Mouse (Mus musculus): ENCODE data around the gene Pdcd11. TPM values are rescaled to one million over a fixed set of nuclear protein-coding genes. Genes with fewer than 3 reads are reported as not detected.

The Pdcd11 gene
- 5.1 and 5.7 TPM in 2 replicates for polyA plus RNA-seq (2015; fragmentation: Nextera tagmentation; extraction: Ambion mirVana)

DNA sequence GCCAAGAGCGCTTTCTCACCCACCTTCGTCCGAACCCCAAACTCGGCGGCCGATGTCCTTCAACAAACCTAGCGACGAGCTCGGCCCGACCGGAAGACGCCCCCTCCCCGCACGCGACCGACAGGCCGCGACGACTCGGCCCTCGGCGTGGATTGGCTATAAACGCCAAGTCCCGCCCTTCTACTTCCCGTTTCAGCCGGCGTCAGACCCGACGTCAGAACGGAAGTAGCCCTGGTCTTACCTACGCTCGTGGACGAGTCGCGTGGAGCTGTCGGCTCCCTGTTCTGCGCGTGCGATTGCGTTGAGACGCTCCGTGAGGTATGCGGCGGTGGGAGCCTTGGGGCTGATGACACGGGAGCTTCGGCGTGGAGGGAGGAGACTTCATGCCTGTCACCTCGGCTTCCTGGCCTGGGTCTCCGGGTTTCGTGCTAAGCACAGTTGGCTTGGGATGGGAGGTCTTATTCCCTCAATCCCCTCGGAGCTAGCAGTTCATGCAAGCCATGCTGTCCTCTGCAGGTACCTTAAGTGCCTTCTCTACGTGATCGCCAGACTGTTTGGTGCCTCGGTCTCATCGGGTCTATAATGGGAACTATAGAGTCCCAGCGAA is at the start of gene Pdcd11, which contains the start of gene Usmg5:
Gene Pdcd11 (plus strand): TSS at position 219 of the 607 bp plus-strand sequence.
Gene Usmg5 (minus strand): TSS at position 98 of the 607 bp plus-strand sequence.
- Histone ChIP-seq H3K9me3 (no peaks in the 10 kb centered on the region), H3K36me3 (peaks cover 39% of the 10 kb centered on the region), H3K27me3 (no peaks in the 10 kb centered on the region), H3K27ac (replicated peaks) (peak within 1 kb of the TSS; percentile 91), H3K9ac (peak within 1 kb of the TSS; percentile 97), H3K4me1 (replicated peaks) (peaks cover 23% of the 10 kb centered on the region), H3K4me3 (peak within 1 kb of the TSS; percentile 90), H3K4me2 (peak within 1 kb of the TSS; percentile 94)
- ATAC-seq (ENCODE audit: low read depth), result peak; percentile 100
- WGBS, result under 1% methylated on average over 56 of the region's 56 CpGs

GRCm38 (mm10) chr19:47043608-47044007 is 47.0 kb upstream of the Pdcd11 start:
- H3K27ac ChIP-seq (replicated peaks), result no peak overlapping the region
- no peak overlapping the region for H3K4me3 ChIP-seq
- no peaks in the 10 kb centered on the region for H3K27me3 ChIP-seq
- peaks cover 68% of the 10 kb centered on the region for H3K36me3 ChIP-seq
- peaks cover 4% of the 10 kb centered on the region; the same call in 1 of the 2 replicates for H3K4me1 ChIP-seq (replicated peaks)
- ATAC-seq (ENCODE audit: low read depth), result no peak
- H3K9ac ChIP-seq, result no peak overlapping the region
- H3K4me2 ChIP-seq, result no peak overlapping the region
- WGBS, result 91% methylated on average over 3 of the region's 3 CpGs
- no peaks in the 10 kb centered on the region for H3K9me3 ChIP-seq

GRCm38 (mm10) chr19:47046343-47046742 is 44.2 kb upstream of the Pdcd11 start:
- no peak overlapping the region for H3K9ac ChIP-seq
- H3K4me1 ChIP-seq (replicated peaks), result peaks cover 19% of the 10 kb centered on the region
- no peaks in the 10 kb centered on the region for H3K27me3 ChIP-seq
- no peak for ATAC-seq (ENCODE audit: low read depth)
- H3K4me2 ChIP-seq, result no peak overlapping the region
- WGBS, result 96% methylated on average over 1 of the region's 1 CpGs
- H3K4me3 ChIP-seq, result no peak overlapping the region
- peaks cover 49% of the 10 kb centered on the region for H3K36me3 ChIP-seq
- no peaks in the 10 kb centered on the region for H3K9me3 ChIP-seq
- no peak overlapping the region for H3K27ac ChIP-seq (replicated peaks)

GRCm38 (mm10) chr19:47047236-47047833 is 43.2 kb upstream of the Pdcd11 start:
- peaks cover 19% of the 10 kb centered on the region for H3K4me1 ChIP-seq (replicated peaks)
- H3K9me3 ChIP-seq, result no peaks in the 10 kb centered on the region
- H3K36me3 ChIP-seq, result peaks cover 41% of the 10 kb centered on the region
- H3K27me3 ChIP-seq, result no peaks in the 10 kb centered on the region
- 91% methylated on average over 13 of the region's 13 CpGs for WGBS
- no peak overlapping the region for H3K27ac ChIP-seq (replicated peaks)
- no peak overlapping the region for H3K4me3 ChIP-seq
- ATAC-seq (ENCODE audit: low read depth), result no peak
- no peak overlapping the region for H3K4me2 ChIP-seq
- no peak overlapping the region for H3K9ac ChIP-seq

GRCm38 (mm10) chr19:47049061-47049460 is 41.5 kb upstream of the Pdcd11 start:
- peak overlapping the region; percentile 73 for H3K4me2 ChIP-seq
- H3K4me3 ChIP-seq, result peak overlapping the region; percentile 83
- H3K9ac ChIP-seq, result peak overlapping the region; percentile 84; the same call in 1 of the 2 replicates
- WGBS, result 71% methylated on average over 4 of the region's 4 CpGs
- H3K4me1 ChIP-seq (replicated peaks), result peaks cover 19% of the 10 kb centered on the region
- ATAC-seq (ENCODE audit: low read depth), result no peak
- peaks cover 37% of the 10 kb centered on the region for H3K36me3 ChIP-seq
- H3K9me3 ChIP-seq, result no peaks in the 10 kb centered on the region
- H3K27me3 ChIP-seq, result no peaks in the 10 kb centered on the region
- H3K27ac ChIP-seq (replicated peaks), result no peak overlapping the region

GRCm38 (mm10) chr19:47049840-47050239 is 40.7 kb upstream of the Pdcd11 start:
- peak; percentile 62; the same call in 1 of the 2 replicates for ATAC-seq (ENCODE audit: low read depth)
- Histone ChIP-seq H3K27ac (replicated peaks) (peak overlapping the region; percentile 93), H3K9me3 (no peaks in the 10 kb centered on the region), H3K27me3 (no peaks in the 10 kb centered on the region), H3K9ac (peak overlapping the region; percentile 84), H3K36me3 (peaks cover 32% of the 10 kb centered on the region), H3K4me1 (replicated peaks) (peaks cover 19% of the 10 kb centered on the region), H3K4me3 (peak overlapping the region; percentile 83), H3K4me2 (peak overlapping the region; percentile 73)
- WGBS, result 7% methylated on average over 7 of the region's 7 CpGs

- peaks cover 19% of the 10 kb centered on the region for H3K4me1 ChIP-seq (replicated peaks)
- under 1% methylated on average over 75 of the region's 75 CpGs for WGBS
- peaks cover 27% of the 10 kb centered on the region for H3K36me3 ChIP-seq
- no peaks in the 10 kb centered on the region for H3K9me3 ChIP-seq
- peak within 1 kb of the TSS; percentile 84 for H3K9ac ChIP-seq
- H3K4me3 ChIP-seq, result peak within 1 kb of the TSS; percentile 83
- H3K27ac ChIP-seq (replicated peaks), result peak within 1 kb of the TSS; percentile 93
- H3K4me2 ChIP-seq, result peak within 1 kb of the TSS; percentile 73
- H3K27me3 ChIP-seq, result no peaks in the 10 kb centered on the region
- peak; percentile 95 for ATAC-seq (ENCODE audit: low read depth)
Observed at GRCm38 (mm10) chr19:47050271-47051032, 40.1 kb upstream of the Pdcd11 start, which contains the start of gene Pcgf6. Gene Pcgf6 (minus strand): TSS chr19:47050906.

GRCm38 (mm10) chr19:47052927-47053326 is 37.6 kb upstream of the Pdcd11 start:
- H3K9me3 ChIP-seq, result no peaks in the 10 kb centered on the region
- no peak overlapping the region for H3K4me2 ChIP-seq
- H3K4me1 ChIP-seq (replicated peaks), result peaks cover 19% of the 10 kb centered on the region
- no peak overlapping the region for H3K27ac ChIP-seq (replicated peaks)
- H3K4me3 ChIP-seq, result no peak overlapping the region
- H3K27me3 ChIP-seq, result no peaks in the 10 kb centered on the region
- ATAC-seq (ENCODE audit: low read depth), result no peak
- H3K9ac ChIP-seq, result no peak overlapping the region
- 0 out of 2 replicates have a peak, but pooled peaks cover 5% of the 10 kb centered on the region for H3K36me3 ChIP-seq
- WGBS, result 87% methylated on average over 4 of the region's 4 CpGs

DNA sequence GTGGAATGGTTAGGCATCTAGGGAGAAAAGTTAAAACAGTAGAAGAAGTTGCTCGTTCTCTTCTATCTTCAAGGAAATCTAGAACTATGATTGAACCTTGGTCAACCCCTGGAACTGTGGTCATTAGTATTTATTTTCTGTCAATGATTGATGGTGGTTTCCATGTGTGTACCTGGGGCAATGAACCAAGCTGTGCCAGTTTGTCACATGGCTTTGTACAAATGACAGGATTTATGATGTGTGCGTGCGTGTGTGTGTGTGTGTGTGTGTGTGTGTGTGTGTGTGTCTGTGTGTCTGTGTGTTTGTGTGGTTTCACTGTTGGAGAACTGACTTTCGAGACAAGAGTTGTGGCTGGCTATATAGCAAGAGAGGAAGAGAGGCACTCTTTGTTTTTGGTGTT is 37.1 kb upstream of the Pdcd11 start:
- no peak for ATAC-seq (ENCODE audit: low read depth)
- no peaks in the 10 kb centered on the region for H3K9me3 ChIP-seq

DNA sequence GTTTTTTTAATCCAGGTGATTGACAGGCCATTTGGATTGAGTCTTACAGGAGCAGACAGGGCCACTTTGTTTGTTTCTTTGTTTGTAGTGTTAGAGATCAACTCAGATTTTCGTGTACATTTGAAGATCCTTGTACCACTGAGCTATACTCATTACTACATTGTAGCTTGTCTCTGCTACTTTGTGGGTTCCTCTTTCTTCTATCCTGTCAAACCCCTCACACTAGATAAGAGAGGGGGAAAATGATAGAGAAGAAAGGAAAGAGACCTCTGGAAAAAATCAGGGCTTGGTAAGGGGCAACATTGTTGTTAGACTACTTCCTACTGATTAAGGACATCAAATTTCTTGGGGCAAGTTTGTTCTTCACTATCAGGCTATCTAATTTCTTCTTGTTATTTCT is 32.9 kb upstream of the Pdcd11 start:
- H3K36me3 ChIP-seq, result no peaks in the 10 kb centered on the region
- H3K9me3 ChIP-seq, result no peaks in the 10 kb centered on the region
- H3K4me1 ChIP-seq (replicated peaks), result no peaks in the 10 kb centered on the region
- WGBS, result 63% methylated on average over 1 of the region's 1 CpGs
- H3K4me3 ChIP-seq, result no peak overlapping the region
- H3K9ac ChIP-seq, result no peak overlapping the region
- no peaks in the 10 kb centered on the region for H3K27me3 ChIP-seq
- H3K4me2 ChIP-seq, result no peak overlapping the region
- no peak for ATAC-seq (ENCODE audit: low read depth)
- no peak overlapping the region for H3K27ac ChIP-seq (replicated peaks)

More for the DNA sequence above, 37.1 kb upstream of the Pdcd11 start:
- no peaks in the 10 kb centered on the region for H3K27me3 ChIP-seq
- no peak overlapping the region for H3K4me2 ChIP-seq
- no peak overlapping the region for H3K4me3 ChIP-seq
- no peak overlapping the region for H3K9ac ChIP-seq
- H3K36me3 ChIP-seq, result 0 out of 2 replicates have a peak, but pooled peaks cover under 1% of the 10 kb centered on the region
- WGBS, result 85% methylated on average over 4 of the region's 4 CpGs
- no peak overlapping the region for H3K27ac ChIP-seq (replicated peaks)
- H3K4me1 ChIP-seq (replicated peaks), result peaks cover 16% of the 10 kb centered on the region

DNA sequence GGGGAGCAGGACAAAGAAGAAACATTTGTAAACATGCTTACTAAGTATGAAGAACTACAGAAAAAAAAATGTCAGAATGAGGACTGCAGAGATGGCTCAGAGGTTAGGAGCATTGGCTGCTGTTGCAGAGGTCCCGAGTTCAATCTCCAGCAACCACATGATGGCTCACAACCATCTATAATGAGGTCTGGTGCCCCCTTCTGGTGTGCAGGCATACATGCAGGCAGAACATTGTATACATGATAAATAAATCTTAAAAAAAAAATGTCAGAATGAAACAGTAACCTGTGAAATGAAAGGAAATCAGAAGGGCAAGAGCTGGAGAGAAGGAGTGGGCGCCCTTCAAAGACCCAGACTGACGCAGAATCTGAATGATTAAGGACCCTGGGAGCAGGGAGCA is 24.7 kb upstream of the Pdcd11 start:
- Histone ChIP-seq H3K9ac (no peak overlapping the region), H3K4me1 (replicated peaks) (peaks cover 16% of the 10 kb centered on the region), H3K27me3 (no peaks in the 10 kb centered on the region), H3K9me3 (no peaks in the 10 kb centered on the region), H3K4me2 (no peak overlapping the region), H3K27ac (replicated peaks) (no peak overlapping the region), H3K36me3 (peaks cover under 1% of the 10 kb centered on the region; the same call in 1 of the 2 replicates), H3K4me3 (no peak overlapping the region)
- WGBS, result 91% methylated on average over 3 of the region's 3 CpGs
- ATAC-seq (ENCODE audit: low read depth), result no peak
